In genomic region chr17:72966091-72966531, GRCm38 (mm10) we compare ENCODE assay signal across 9 mouse cellular contexts. TPM values are rescaled to one million over a fixed set of nuclear protein-coding genes. Genes with fewer than 3 reads are reported as not detected.
DNase-seq lines count a peak whose midpoint lies in the region; ATAC-seq lines count a peak whose summit lies in the region.
"Had no signal": no experiment of that assay in that cellular context is flagged by ENCODE, and none has a peak within 500 bp of the region (broad histone marks: within the 10 kb centered on the region; RNA-seq: fewer than 3 reads in every experiment).

No protein-coding gene starts in this region.

- H3K27ac ChIP-seq in intestine, embryonic 14.5 days (ENCODE audit: low read depth): peak overlapping the region; percentile 55; the same call in 1 of the 2 replicates
- no peak overlapping the region for H3K27ac ChIP-seq in intestine, embryonic 15.5 days
- no peak overlapping the region for H3K27ac ChIP-seq in limb, embryonic 11.5 days (replicated peaks; ENCODE audit: low read depth, low read length)

- H3K4me2 ChIP-seq in intestine, embryonic 14.5 days (ENCODE audit: low read length): no peak overlapping the region
- no peak overlapping the region for H3K4me2 ChIP-seq in intestine, embryonic 15.5 days (replicated peaks)
- no peak overlapping the region for H3K4me2 ChIP-seq in limb, embryonic 11.5 days (ENCODE audit: low read depth, severe bottlenecking)

- H3K4me3 ChIP-seq in intestine, embryonic 14.5 days (ENCODE audit: low read depth, low read length): no peak overlapping the region
- no peak overlapping the region for H3K4me3 ChIP-seq in intestine, embryonic 15.5 days (replicated peaks)
- H3K4me3 ChIP-seq in limb, embryonic 11.5 days (ENCODE audit: low read depth, low read length): no peak overlapping the region

- no peaks in the 10 kb centered on the region for H3K9me3 ChIP-seq in intestine, embryonic 14.5 days (ENCODE audit: control insufficient read depth, low read length)
- H3K9me3 ChIP-seq in intestine, embryonic 15.5 days: no peaks in the 10 kb centered on the region
- no peaks in the 10 kb centered on the region for H3K9me3 ChIP-seq in limb, embryonic 11.5 days (ENCODE audit: control insufficient read depth, low read length)

- H3K9ac ChIP-seq in intestine, embryonic 14.5 days (ENCODE audit: low read length): no peak overlapping the region
- H3K9ac ChIP-seq in intestine, embryonic 15.5 days: no peak overlapping the region
- H3K9ac ChIP-seq in limb, embryonic 11.5 days (ENCODE audit: low read length): no peak overlapping the region

- WGBS in intestine, embryonic 14.5 days: 26% methylated on average over 5 of the region's 5 CpGs
- WGBS in intestine, embryonic 15.5 days: 34% methylated on average over 5 of the region's 5 CpGs
- WGBS in limb, embryonic 11.5 days: 19% methylated on average over 5 of the region's 5 CpGs

- no peaks in the 10 kb centered on the region for H3K27me3 ChIP-seq in intestine, embryonic 14.5 days (replicated peaks; ENCODE audit: control insufficient read depth, insufficient read depth, low read length)
- H3K27me3 ChIP-seq in intestine, embryonic 15.5 days (replicated peaks): no peaks in the 10 kb centered on the region
- H3K27me3 ChIP-seq in limb, embryonic 11.5 days (ENCODE audit: control insufficient read depth, insufficient read depth, low read length): no peaks in the 10 kb centered on the region

- peaks cover 16% of the 10 kb centered on the region for H3K4me1 ChIP-seq in intestine, embryonic 14.5 days (replicated peaks; ENCODE audit: control insufficient read depth, insufficient read depth, low read length)
- H3K4me1 ChIP-seq in intestine, embryonic 15.5 days (replicated peaks): 0 out of 2 replicates have a peak, but pooled peaks cover 2% of the 10 kb centered on the region
- H3K4me1 ChIP-seq in limb, embryonic 11.5 days (ENCODE audit: control insufficient read depth, insufficient read depth, low read length): 0 out of 2 replicates have a peak, but pooled peaks cover 4% of the 10 kb centered on the region

- H3K36me3 ChIP-seq in intestine, embryonic 14.5 days (ENCODE audit: control insufficient read depth, insufficient read depth, low read length): no peaks in the 10 kb centered on the region
- H3K36me3 ChIP-seq in intestine, embryonic 15.5 days: no peaks in the 10 kb centered on the region
- no peaks in the 10 kb centered on the region for H3K36me3 ChIP-seq in limb, embryonic 11.5 days (ENCODE audit: control insufficient read depth, insufficient read depth, low read length)

- no peak for ATAC-seq in intestine, embryonic 14.5 days (replicated peaks; ENCODE audit: low FRiP score, low TSS enrichment, low read depth)
- no peak for ATAC-seq in intestine, embryonic 15.5 days
- peak; percentile 58 for ATAC-seq in CD4-positive, CD25-positive, alpha-beta regulatory T cell, adult 4 months
- no peak for ATAC-seq in limb, embryonic 11.5 days (ENCODE audit: insufficient number of reproducible peaks, low FRiP score, low TSS enrichment, low read depth)
- ATAC-seq: hindbrain, embryonic 16.5 days had no signal

- DNase-seq in intestine, embryonic 14.5 days (ENCODE audit: low spot score): no peak
- DNase-seq in embryo, embryonic 9.5 days (ENCODE audit: extremely low spot score): peak; percentile 24
- DNase-seq in limb, embryonic 11.5 days (ENCODE audit: low spot score): peak; percentile 43
- DNase-seq in adrenal gland, postnatal 4 days (ENCODE audit: low spot score in 2 of 2): no peak
- no peak for DNase-seq in layer of hippocampus, adult 11-12 months (ENCODE audit: low spot score)
- DNase-seq in left cerebral cortex, adult 9 months (ENCODE audit: low spot score in 2 of 2): no peak

RNA-seq across cellular contexts. Expression of gene Lbh, which starts 48.0 kb away (rescaled TPM):
- 6.4 and 6.5 TPM in 2 replicates for polyA plus RNA-seq in intestine, embryonic 14.5 days (2014; fragmentation: Nextera tagmentation; extraction: Ambion mirVana)
- polyA plus RNA-seq in intestine, embryonic 15.5 days (2015; fragmentation: Nextera tagmentation; extraction: Ambion mirVana): 5.2 and 6.1 TPM in 2 replicates
- 10 to 100 TPM; 22.7 to 38.5 TPM for polyA plus RNA-seq in CD4-positive, CD25-positive, alpha-beta regulatory T cell, adult 4 months (2017; shearing (Covaris generic))
- 2.6 and 3.6 TPM in 2 replicates for polyA plus RNA-seq in limb, embryonic 11.5 days (2014; fragmentation: Nextera tagmentation; extraction: Ambion mirVana)
- 10 to 100 TPM; 69.9 to 88.9 TPM for total RNA-seq in adrenal gland, postnatal 4 days (2021)

Comparison
In these comparisons a context has a peak if more than half of its experiments do, and no peak if none do; other contexts are left out.
1. DNase-seq: peak in embryo, embryonic 9.5 days (single experiment) and limb, embryonic 11.5 days (single experiment); none in intestine, embryonic 14.5 days (single experiment), adrenal gland, postnatal 4 days (0 of 2), layer of hippocampus, adult 11-12 months (single experiment) and left cerebral cortex, adult 9 months (0 of 2).